Mouse (Mus musculus) cortical plate, adult 2 months (tissue): ENCODE measurements around the gene Klf3.

ENCODE experiments used
- CTCF ChIP-seq: fragments of 200-500 bp; IDR thresholded peaks from 2 replicates; pipeline ENCODE4 v1.5.1; 2011; ENCODE audit warnings: mild to moderate bottlenecking, control low read depth, low read length; ENCODE audit not compliant: insufficient read depth; ENCODE audit errors: extremely low read depth
- POLR2A ChIP-seq: fragments of 200-500 bp; IDR thresholded peaks from 2 replicates; pipeline ENCODE4 v1.6.1; 2011; ENCODE audit warnings: mild to moderate bottlenecking, low read length, control low read depth; ENCODE audit not compliant: insufficient read depth; ENCODE audit errors: extremely low read depth

GRCm38 (mm10) chr5:64849892-64850291, 46.7 kb downstream of the Klf3 start:
- TF ChIP-seq CTCF (no peak), POLR2A (no peak)
